Mouse (Mus musculus) lung, adult 2 months (tissue): ENCODE results near the gene Camkmt.

ENCODE experiments used
- CTCF ChIP-seq: fragments of 200-500 bp; IDR thresholded peaks from 2 replicates; pipeline ENCODE4 v1.5.1; 2011; ENCODE audit warnings: mild to moderate bottlenecking, low read length, control low read depth; ENCODE audit not compliant: insufficient read depth
- POLR2A ChIP-seq: fragments of 200-500 bp; IDR thresholded peaks from 2 replicates; pipeline ENCODE4 v1.6.1; 2011; ENCODE audit warnings: low read depth, mild to moderate bottlenecking, control low read depth, low read length, borderline replicate concordance; ENCODE audit errors: extremely low read depth

- TF ChIP-seq POLR2A (no peak), CTCF (no peak)
These were observed 364.1 kb downstream of the Camkmt start for GRCm38 (mm10) chr17:85454419-85454983.
